In genomic region chr11:103649301-103649982, GRCm38 (mm10) we compare ENCODE assay signal across 8 mouse cellular contexts. TPM values are rescaled to one million over a fixed set of nuclear protein-coding genes. Genes with fewer than 3 reads are reported as not detected.
DNase-seq lines count a peak whose midpoint lies in the region; ATAC-seq and TF ChIP-seq lines count a peak whose summit lies in the region.
"Had no signal": no experiment of that assay in that cellular context is flagged by ENCODE, and none has a peak within 500 bp of the region (broad histone marks: within the 10 kb centered on the region; RNA-seq: fewer than 3 reads in every experiment).

Gene Rprml, plus strand, starts transcription at chr11:103649570.

- no peak within 1 kb of the TSS for H3K9ac ChIP-seq in heart, postnatal 0 days (replicated peaks; ENCODE audit: low read depth, low read length)
- no peak within 1 kb of the TSS for H3K9ac ChIP-seq in neural tube, embryonic 15.5 days (replicated peaks)

- H3K9me3 ChIP-seq in heart, postnatal 0 days (replicated peaks; ENCODE audit: control insufficient read depth, low read length): no peaks in the 10 kb centered on the region
- H3K9me3 ChIP-seq in neural tube, embryonic 15.5 days (replicated peaks): no peaks in the 10 kb centered on the region

- intact Hi-C loops in left cerebral cortex, postnatal 36 days (cut with DNase I): loop anchor here (1.0 kb wide), 2 partner anchors 13 to 17 kb away; no protein-coding TSS in a partner anchor
- intact Hi-C loops in gastrocnemius, postnatal 14 days (cut with DNase I; ENCODE audit: low total_unique reads): loop anchor here (10.0 kb wide), 1 partner anchor 265 kb away; no protein-coding TSS in a partner anchor

- 2% methylated on average over 69 of the region's 71 CpGs for WGBS in heart, postnatal 0 days
- WGBS in neural tube, embryonic 15.5 days: under 1% methylated on average over 71 of the region's 71 CpGs

- peaks cover 4% of the 10 kb centered on the region; the same call in 1 of the 2 replicates for H3K4me1 ChIP-seq in heart, postnatal 0 days (ENCODE audit: control insufficient read depth, insufficient read depth)
- peaks cover 18% of the 10 kb centered on the region for H3K4me1 ChIP-seq in neural tube, embryonic 15.5 days

- H3K27ac ChIP-seq in heart, postnatal 0 days (ENCODE audit: low read depth): no peak within 1 kb of the TSS
- H3K27ac ChIP-seq in neural tube, embryonic 15.5 days (replicated peaks): no peak within 1 kb of the TSS

- peak within 1 kb of the TSS; percentile 50 for H3K4me2 ChIP-seq in heart, postnatal 0 days (ENCODE audit: low read depth, low read length)
- peak within 1 kb of the TSS; percentile 73 for H3K4me2 ChIP-seq in neural tube, embryonic 15.5 days

- no peak for TF ChIP-seq CTCF in heart, postnatal 0 days (IDR thresholded peaks at IDR 0.05; ENCODE audit: low read depth)

- H3K4me3 ChIP-seq in heart, postnatal 0 days (ENCODE audit: low read depth, low read length): peak within 1 kb of the TSS; percentile 33
- peak within 1 kb of the TSS; percentile 40 for H3K4me3 ChIP-seq in neural tube, embryonic 15.5 days (replicated peaks)

- H3K36me3 ChIP-seq in heart, postnatal 0 days (replicated peaks; ENCODE audit: control insufficient read depth, insufficient read depth, low read length): no peaks in the 10 kb centered on the region
- no peaks in the 10 kb centered on the region for H3K36me3 ChIP-seq in neural tube, embryonic 15.5 days

- ATAC-seq in heart, postnatal 0 days (ENCODE audit: insufficient read depth, low read depth): no peak
- ATAC-seq in neural tube, embryonic 15.5 days (ENCODE audit: low FRiP score): no peak

- peak; percentile 13 to 22 for DNase-seq in kidney, postnatal 4 days
- no peak for DNase-seq in kidney, adult 18-20 months
- peak; percentile 24 for DNase-seq in embryo, embryonic 10 days (ENCODE audit: low spot score)
- DNase-seq in heart, postnatal 0 days (ENCODE audit: low spot score): no peak
- peak; percentile 88 to 92 for DNase-seq in left cerebral cortex, postnatal 36 days (ENCODE audit: low spot score in 2 of 2)
- no peak for DNase-seq in gastrocnemius, postnatal 14 days

- no peak for TF ChIP-seq EP300 in heart, postnatal 0 days (IDR thresholded peaks at IDR 0.05; ENCODE audit: low read depth)

- peaks cover 63% of the 10 kb centered on the region for H3K27me3 ChIP-seq in heart, postnatal 0 days (ENCODE audit: control insufficient read depth, insufficient read depth, low read length)
- H3K27me3 ChIP-seq in neural tube, embryonic 15.5 days (replicated peaks): peaks cover 81% of the 10 kb centered on the region

RNA-seq across cellular contexts. Expression of gene Rprml, which starts in this region (rescaled TPM):
- total RNA-seq in heart, postnatal 0 days (2014; rRNA removed; ENCODE audit: low replicate concordance): not detected in 2 replicates
- polyA plus RNA-seq in heart, postnatal 0 days (2015; fragmentation: Nextera tagmentation; extraction: Ambion mirVana): 0.15 TPM in 2 replicates
- 10 to 100 TPM; 84.9 to 98.5 TPM for total RNA-seq in left cerebral cortex, postnatal 36 days (2021)
- polyA plus RNA-seq in neural tube, embryonic 15.5 days (2015; fragmentation: Nextera tagmentation; extraction: Ambion mirVana): 0.51 and 0.60 TPM in 2 replicates
- not detected for total RNA-seq in gastrocnemius, postnatal 14 days (2021)
- total RNA-seq: neutrophil, adult 5-6 weeks had no signal

Comparison
In these comparisons a context has a peak if more than half of its experiments do, and no peak if none do; other contexts are left out.
1. RNA of gene Rprml (total RNA-seq): 84.9 to 98.5 TPM in left cerebral cortex, postnatal 36 days; not detected in heart, postnatal 0 days and not detected in gastrocnemius, postnatal 14 days; every median in the first group is over 10 times any median in the second.
2. DNase-seq: peak in kidney, postnatal 4 days (2 of 2), embryo, embryonic 10 days (single experiment) and left cerebral cortex, postnatal 36 days (2 of 2); none in kidney, adult 18-20 months (single experiment), heart, postnatal 0 days (single experiment) and gastrocnemius, postnatal 14 days (single experiment).